Mouse (Mus musculus) ES-Bruce4 (cell line): ENCODE data around the gene Rab5c. TPM values are rescaled to one million over a fixed set of nuclear protein-coding genes. Genes with fewer than 3 reads are reported as not detected.
A peak's percentile ranks its signal among the peaks of the same experiment; 100 is the strongest.

Experiments
- H3K27ac ChIP-seq: 2 replicates; pipeline ENCODE4 v1.5.1; 2012; ENCODE audit warnings: low read length, inconsistent platforms; ENCODE audit not compliant: insufficient read depth
- H3K27me3 ChIP-seq: 2 replicates; pipeline ENCODE4 v1.6.1; 2012; ENCODE audit warnings: mild to moderate bottlenecking, low read length, inconsistent platforms; ENCODE audit not compliant: control insufficient read depth, poor library complexity, insufficient read depth, severe bottlenecking
- H3K36me3 ChIP-seq: 2 replicates; pipeline ENCODE4 v1.6.1; 2012; ENCODE audit warnings: inconsistent platforms, mild to moderate bottlenecking, low read length, moderate library complexity; ENCODE audit not compliant: control insufficient read depth, poor library complexity, insufficient read depth, severe bottlenecking
- H3K4me1 ChIP-seq: one replicate; pipeline ENCODE4 v1.8.1; 2011; ENCODE audit warnings: low read length; ENCODE audit not compliant: control insufficient read depth, insufficient read depth
- H3K4me3 ChIP-seq: 2 replicates; pipeline ENCODE4 v1.5.1; 2011; ENCODE audit warnings: low read depth, mild to moderate bottlenecking, low read length
- H3K9ac ChIP-seq: 2 replicates; pipeline ENCODE4 v1.6.1; 2012; ENCODE audit warnings: low read depth, mild to moderate bottlenecking, inconsistent platforms; ENCODE audit not compliant: poor library complexity, severe bottlenecking
- H3K9me3 ChIP-seq: replicated peaks from 2 replicates; pipeline ENCODE4 v1.6.1; 2012; ENCODE audit warnings: mild to moderate bottlenecking, low read length, inconsistent platforms; ENCODE audit not compliant: control insufficient read depth, poor library complexity, insufficient read depth, severe bottlenecking
- CTCF ChIP-seq: IDR thresholded peaks from one replicate; pipeline ENCODE4 v1.8.1; 2011; ENCODE audit warnings: low read depth, low read length
- EP300 ChIP-seq: IDR thresholded peaks from 2 replicates; pipeline ENCODE4 v1.6.1; 2011; ENCODE audit warnings: low read depth, low read length; ENCODE audit not compliant: insufficient read depth
- POLR2A ChIP-seq: IDR thresholded peaks from one replicate; pipeline ENCODE4 v1.8.1; 2011; ENCODE audit warnings: low read length; ENCODE audit not compliant: insufficient read depth
- polyA plus RNA-seq: library from polyadenylated mRNA; stranded (reverse); fragments of >200 nt; gene quantifications from 2 replicates; pipeline ENCODE4 v1.2.4, GENCODE M21; 2011; ENCODE audit warnings: low read depth; ENCODE audit not compliant: missing spikeins, insufficient read depth, insufficient read length

Rab5c gene
- polyA plus RNA-seq, 1 experiment = 95.2 TPM

DNA sequence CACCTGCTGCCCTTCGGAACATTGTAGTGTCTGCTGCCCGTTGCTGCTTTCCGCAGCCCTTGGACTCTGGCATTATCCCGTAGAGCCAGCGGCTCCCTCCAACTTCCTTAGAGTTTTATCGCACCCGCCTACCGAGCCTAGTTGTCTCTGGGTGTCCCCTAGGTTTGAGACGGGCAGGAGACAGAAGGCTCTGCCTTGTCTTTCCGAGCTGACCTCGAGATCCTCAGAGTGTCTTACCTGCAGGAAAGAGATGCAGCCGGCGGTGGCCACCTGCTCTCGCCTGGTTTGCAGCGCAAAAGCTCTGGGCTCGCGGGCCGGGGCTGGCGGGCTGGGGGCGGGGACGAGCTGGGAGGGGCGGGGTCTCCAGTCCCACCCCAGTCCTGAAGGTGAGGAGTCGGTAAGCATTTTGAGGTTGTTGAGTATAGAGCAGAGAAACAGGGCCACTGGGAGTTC lies 45.8 kb downstream of the Rab5c start, which contains the start of gene Zfp385c:
Zfp385c (minus strand) TSS at position 292 of the 453 bp plus-strand sequence.
- H3K27ac ChIP-seq = no peak within 1 kb of the TSS
- no peaks in the 10 kb centered on the region for H3K36me3 ChIP-seq
- no peaks in the 10 kb centered on the region for H3K4me1 ChIP-seq
- peak within 1 kb of the TSS; percentile 30 for H3K9ac ChIP-seq
- no peaks in the 10 kb centered on the region for H3K9me3 ChIP-seq
- H3K4me3 ChIP-seq = peak within 1 kb of the TSS; percentile 74
- H3K27me3 ChIP-seq = no peaks in the 10 kb centered on the region
- no peak for TF ChIP-seq POLR2A
- no peak for TF ChIP-seq EP300
- no peak for TF ChIP-seq CTCF

DNA sequence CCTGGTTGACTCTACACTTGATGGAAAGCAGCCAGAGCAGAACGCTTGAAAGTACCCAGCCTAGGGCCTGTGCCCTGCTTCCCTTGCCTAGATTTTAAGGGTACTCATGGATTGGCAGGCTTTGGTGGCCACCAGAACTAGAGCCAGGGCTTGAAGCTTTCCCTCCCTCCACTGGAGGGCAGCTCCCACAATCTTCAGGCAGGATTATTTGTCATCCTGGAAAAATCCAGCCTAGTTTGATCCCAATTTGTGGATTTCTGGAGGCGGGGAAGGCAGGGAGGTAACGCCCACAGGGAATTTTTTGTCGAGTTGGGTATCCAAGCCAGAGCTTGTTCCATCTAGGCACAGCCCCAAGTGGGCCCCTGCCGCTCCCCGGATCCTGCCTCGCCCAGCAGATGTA lies 47.6 kb downstream of the Rab5c start:
- TF ChIP-seq POLR2A = no peak
- TF ChIP-seq EP300 = no peak
- H3K27me3 ChIP-seq = no peaks in the 10 kb centered on the region
- H3K4me1 ChIP-seq = no peaks in the 10 kb centered on the region
- no peak overlapping the region for H3K27ac ChIP-seq
- H3K4me3 ChIP-seq = no peak overlapping the region
- H3K36me3 ChIP-seq = no peaks in the 10 kb centered on the region
- no peaks in the 10 kb centered on the region for H3K9me3 ChIP-seq
- H3K9ac ChIP-seq = no peak overlapping the region

DNA sequence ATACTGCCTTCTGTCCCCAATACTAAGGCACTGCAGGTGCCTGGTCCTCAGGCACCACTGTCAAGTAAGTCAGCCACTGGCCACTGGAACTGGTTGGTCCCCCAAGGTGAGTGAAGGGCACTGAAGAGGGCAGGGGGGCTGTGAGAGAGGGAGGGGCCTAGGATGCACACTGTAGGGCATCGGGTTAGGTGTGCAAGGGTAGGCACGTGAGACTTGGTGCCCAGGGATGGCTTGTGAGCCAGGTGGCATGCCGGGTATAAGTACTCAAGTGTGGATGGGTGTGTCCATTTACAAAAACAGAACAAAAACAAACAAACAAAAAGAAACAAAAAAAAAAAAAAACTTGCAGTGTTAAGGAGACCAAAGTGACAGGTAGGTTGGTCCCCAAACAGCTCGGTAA lies 49.6 kb downstream of the Rab5c start:
- Histone ChIP-seq H3K36me3 (no peaks in the 10 kb centered on the region), H3K4me3 (no peak overlapping the region), H3K27ac (no peak overlapping the region), H3K9ac (no peak overlapping the region), H3K4me1 (no peaks in the 10 kb centered on the region), H3K27me3 (no peaks in the 10 kb centered on the region), H3K9me3 (no peaks in the 10 kb centered on the region)
- no peak for TF ChIP-seq EP300
- TF ChIP-seq POLR2A = no peak
- no peak for TF ChIP-seq CTCF

DNA sequence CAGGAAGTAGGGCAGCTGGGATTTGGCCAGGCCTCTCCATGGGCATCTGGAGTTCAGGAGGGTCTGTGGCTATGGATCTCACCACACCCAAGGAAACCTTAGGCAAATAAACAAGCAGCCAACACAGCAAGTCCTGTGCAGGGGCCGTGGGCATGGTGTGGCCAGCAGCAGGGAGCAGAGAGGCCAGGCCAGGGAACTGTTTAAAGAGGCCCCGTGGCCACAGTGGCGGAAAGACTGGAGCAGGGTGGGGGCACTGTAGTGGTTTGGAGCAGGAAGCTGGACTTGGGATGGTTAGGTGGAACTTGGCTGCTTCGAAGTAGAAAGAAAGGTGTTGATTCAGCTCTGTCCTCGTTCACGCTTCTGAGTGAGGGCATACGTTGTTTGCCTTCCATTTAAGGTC lies 50.8 kb downstream of the Rab5c start:
- no peak for TF ChIP-seq EP300
- no peak for TF ChIP-seq CTCF
- TF ChIP-seq POLR2A = no peak
- no peak overlapping the region for H3K9ac ChIP-seq
- H3K4me3 ChIP-seq = no peak overlapping the region
- no peak overlapping the region for H3K27ac ChIP-seq
- H3K36me3 ChIP-seq = no peaks in the 10 kb centered on the region
- H3K27me3 ChIP-seq = no peaks in the 10 kb centered on the region
- H3K4me1 ChIP-seq = no peaks in the 10 kb centered on the region
- no peaks in the 10 kb centered on the region for H3K9me3 ChIP-seq

DNA sequence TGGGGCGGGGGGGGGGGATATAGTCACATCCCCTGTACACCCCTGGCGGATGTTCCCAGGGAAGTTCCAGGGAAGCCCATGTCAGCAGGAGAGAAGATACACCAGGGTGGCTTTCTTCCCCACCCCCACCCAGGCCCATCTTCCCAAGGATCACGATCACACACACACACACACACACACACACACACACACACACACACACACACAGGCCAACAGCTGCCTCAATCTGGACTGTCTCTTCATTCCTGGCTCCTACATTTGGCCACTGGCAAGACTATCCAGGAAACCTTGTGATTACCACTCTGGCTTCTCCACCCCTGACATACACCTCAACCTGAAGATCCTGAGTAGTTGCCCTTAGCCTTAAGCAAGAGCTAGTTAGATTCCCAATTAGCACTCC lies 52.6 kb downstream of the Rab5c start:
- Histone ChIP-seq H3K9me3 (no peaks in the 10 kb centered on the region), H3K27me3 (no peaks in the 10 kb centered on the region), H3K4me1 (peaks cover 6% of the 10 kb centered on the region), H3K4me3 (no peak overlapping the region), H3K9ac (no peak overlapping the region), H3K36me3 (no peaks in the 10 kb centered on the region), H3K27ac (no peak overlapping the region)
- TF ChIP-seq EP300 (no peak), POLR2A (no peak), CTCF (no peak)

DNA sequence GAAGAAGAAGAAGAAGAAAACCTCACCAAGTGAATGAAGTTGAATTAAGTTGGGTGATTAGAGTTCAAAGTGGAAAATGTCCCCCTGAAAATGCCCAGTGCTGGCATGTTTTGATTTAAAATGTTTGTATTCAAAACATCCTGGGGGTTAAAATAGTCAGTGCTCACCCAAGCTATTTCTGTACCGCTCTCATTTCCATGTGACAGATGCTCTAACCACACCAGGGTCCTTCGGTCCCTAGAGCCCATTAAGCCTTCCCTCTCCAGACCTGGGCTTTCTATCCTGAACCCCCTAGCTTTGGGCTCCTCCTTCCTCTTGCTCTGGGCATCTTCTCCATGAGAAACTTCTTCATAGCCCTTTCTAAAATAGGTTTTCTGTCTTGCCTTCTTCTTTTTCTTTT lies 53.9 kb downstream of the Rab5c start:
- no peak for TF ChIP-seq EP300
- no peak for TF ChIP-seq POLR2A
- no peak for TF ChIP-seq CTCF

More for the DNA sequence above, 53.9 kb downstream of the Rab5c start:
- H3K9me3 ChIP-seq = no peaks in the 10 kb centered on the region
- peaks cover 6% of the 10 kb centered on the region for H3K4me1 ChIP-seq
- no peaks in the 10 kb centered on the region for H3K36me3 ChIP-seq
- H3K9ac ChIP-seq = no peak overlapping the region
- H3K27me3 ChIP-seq = no peaks in the 10 kb centered on the region
- H3K27ac ChIP-seq = no peak overlapping the region
- no peak overlapping the region for H3K4me3 ChIP-seq
